Mouse (Mus musculus) liver, embryonic 11.5 days (tissue): Measurements from ENCODE around the gene Grhl3. TPM values are rescaled to one million over a fixed set of nuclear protein-coding genes. Genes with fewer than 3 reads are reported as not detected.

ENCODE experiments used
- ATAC-seq: fragments of 200-750 bp; cut with Nextera tagmentation; replicated peaks from 2 replicates; pipeline ENCODE4 v1.8.0; 2017; ENCODE audit warnings: moderate number of reproducible peaks, mild to moderate bottlenecking, moderate TSS enrichment, moderate library complexity; ENCODE audit not compliant: low FRiP score
- DNase-seq: peaks from one replicate; pipeline ENCODE4 v3.0.0-alpha.2; 2017; ENCODE audit warnings: low spot score
- H3K27ac ChIP-seq: fragments of 300-500 bp; sonication (generic); 2 replicates; pipeline ENCODE4 v1.5.1; 2014; ENCODE audit warnings: mild to moderate bottlenecking, low read depth, low read length, control low read depth
- H3K27me3 ChIP-seq: fragments of 300-500 bp; sonication (generic); replicated peaks from 2 replicates; pipeline ENCODE4 v1.6.1; 2014; ENCODE audit warnings: low read length, mixed read lengths; ENCODE audit not compliant: control insufficient read depth, insufficient read depth
- H3K36me3 ChIP-seq: fragments of 300-500 bp; sonication (generic); 2 replicates; pipeline ENCODE4 v1.6.1; 2014; ENCODE audit warnings: mild to moderate bottlenecking, low read length, moderate library complexity, mixed read lengths; ENCODE audit not compliant: control insufficient read depth, insufficient read depth
- H3K4me1 ChIP-seq: fragments of 300-500 bp; sonication (generic); replicated peaks from 2 replicates; pipeline ENCODE4 v1.6.1; 2014; ENCODE audit warnings: low read length, mixed read lengths; ENCODE audit not compliant: control insufficient read depth, insufficient read depth
- H3K4me2 ChIP-seq: fragments of 300-500 bp; sonication (generic); 2 replicates; pipeline ENCODE4 v1.6.1; 2014; ENCODE audit warnings: mild to moderate bottlenecking, control low read depth, moderate library complexity
- H3K4me3 ChIP-seq: fragments of 300-500 bp; sonication (generic); 2 replicates; pipeline ENCODE4 v1.5.1; 2014; ENCODE audit warnings: low read depth, low read length, control low read depth
- H3K9ac ChIP-seq: fragments of 300-500 bp; sonication (generic); 2 replicates; pipeline ENCODE4 v1.6.1; 2014; ENCODE audit warnings: low read depth, low read length, control low read depth
- H3K9me3 ChIP-seq: fragments of 300-500 bp; sonication (generic); 2 replicates; pipeline ENCODE4 v1.6.1; 2016; ENCODE audit warnings: low read length, inconsistent platforms, mixed read lengths; ENCODE audit not compliant: control insufficient read depth
- WGBS: fragments of 180-500 bp; shearing (Covaris S2); extraction: QIAGEN DNeasy Blood & Tissue Kit; methylation state at CpG from one replicate; pipeline ENCODE4 v1.1.7; 2014; 5-methylcytosine and 5-hydroxymethylcytosine counted together
- polyA plus RNA-seq: library from polyadenylated mRNA; unstranded; fragments of >200 nt; fragmentation: Nextera tagmentation; extraction: Ambion mirVana; gene quantifications from 2 replicates; pipeline ENCODE4 v1.2.1, GENCODE M21; 2014

Gene Grhl3
- polyA plus RNA-seq, 1 experiment from 2014 or later: 3.7 TPM

- WGBS: 88% methylated on average over 7 of the region's 7 CpGs
- DNase-seq: no peak
- ATAC-seq: no peak
- Histone ChIP-seq H3K9ac (no peak overlapping the region), H3K4me3 (no peak overlapping the region), H3K27ac (no peak overlapping the region), H3K27me3 (no peaks in the 10 kb centered on the region; the same call in 1 of the 2 replicates), H3K36me3 (no peaks in the 10 kb centered on the region), H3K4me2 (no peak overlapping the region), H3K9me3 (peaks cover 7% of the 10 kb centered on the region; the same call in 1 of the 2 replicates), H3K4me1 (no peaks in the 10 kb centered on the region)
These were observed 32.8 kb upstream of the Grhl3 start for GRCm38 (mm10) chr4:135606271-135606670.

- ATAC-seq: no peak
- Histone ChIP-seq H3K27ac (no peak overlapping the region), H3K4me1 (no peaks in the 10 kb centered on the region), H3K9me3 (no peaks in the 10 kb centered on the region), H3K36me3 (no peaks in the 10 kb centered on the region), H3K9ac (no peak overlapping the region), H3K4me3 (no peak overlapping the region), H3K27me3 (no peaks in the 10 kb centered on the region), H3K4me2 (no peak overlapping the region)
- no peak for DNase-seq
- WGBS: 81% methylated on average over 3 of the region's 3 CpGs
These were observed 28.1 kb upstream of the Grhl3 start for GRCm38 (mm10) chr4:135601530-135601929.

- H3K4me1 ChIP-seq: no peaks in the 10 kb centered on the region
- ATAC-seq (no peak), DNase-seq (no peak)
- no peak overlapping the region for H3K4me3 ChIP-seq
- H3K27ac ChIP-seq: no peak overlapping the region
- no peak overlapping the region for H3K9ac ChIP-seq
- H3K9me3 ChIP-seq: no peaks in the 10 kb centered on the region
- WGBS: 70% methylated on average over 7 of the region's 7 CpGs
- no peaks in the 10 kb centered on the region for H3K36me3 ChIP-seq
- H3K4me2 ChIP-seq: no peak overlapping the region
- no peaks in the 10 kb centered on the region for H3K27me3 ChIP-seq
These were observed 26.2 kb upstream of the Grhl3 start for GRCm38 (mm10) chr4:135599497-135600182.

GRCm38 (mm10) chr4:135598998-135599397 is 25.6 kb upstream of the Grhl3 start:
- no peak overlapping the region for H3K4me3 ChIP-seq
- H3K4me2 ChIP-seq: no peak overlapping the region
- H3K9ac ChIP-seq: no peak overlapping the region
- no peaks in the 10 kb centered on the region for H3K27me3 ChIP-seq
- H3K9me3 ChIP-seq: no peaks in the 10 kb centered on the region
- H3K27ac ChIP-seq: no peak overlapping the region
- ATAC-seq (no peak), DNase-seq (no peak)
- 37% methylated on average over 2 of the region's 2 CpGs for WGBS
- H3K4me1 ChIP-seq: no peaks in the 10 kb centered on the region
- H3K36me3 ChIP-seq: no peaks in the 10 kb centered on the region

- 83% methylated on average over 5 of the region's 5 CpGs for whole genome bisulfite sequencing
These were observed 24.1 kb upstream of the Grhl3 start for GRCm38 (mm10) chr4:135597571-135597970.

GRCm38 (mm10) chr4:135595943-135596342 is 22.5 kb upstream of the Grhl3 start:
- Histone ChIP-seq H3K4me1 (no peaks in the 10 kb centered on the region), H3K4me2 (no peak overlapping the region), H3K9me3 (no peaks in the 10 kb centered on the region), H3K9ac (no peak overlapping the region), H3K27ac (no peak overlapping the region), H3K27me3 (no peaks in the 10 kb centered on the region), H3K36me3 (no peaks in the 10 kb centered on the region), H3K4me3 (no peak overlapping the region)
- 74% methylated on average over 5 of the region's 5 CpGs for WGBS
- ATAC-seq (no peak), DNase-seq (no peak)

More at GRCm38 (mm10) chr4:135597571-135597970, 24.1 kb upstream of the Grhl3 start:
- H3K36me3 ChIP-seq: no peaks in the 10 kb centered on the region
- H3K27ac ChIP-seq: no peak overlapping the region
- H3K4me3 ChIP-seq: no peak overlapping the region
- H3K9me3 ChIP-seq: no peaks in the 10 kb centered on the region
- DNase-seq (no peak), ATAC-seq (no peak)
- no peak overlapping the region for H3K9ac ChIP-seq
- no peaks in the 10 kb centered on the region for H3K27me3 ChIP-seq
- H3K4me1 ChIP-seq: no peaks in the 10 kb centered on the region
- H3K4me2 ChIP-seq: no peak overlapping the region

- no peak overlapping the region for H3K4me3 ChIP-seq
- H3K9ac ChIP-seq: no peak overlapping the region
- H3K27me3 ChIP-seq: no peaks in the 10 kb centered on the region
- 47% methylated on average over 8 of the region's 8 CpGs for WGBS
- no peaks in the 10 kb centered on the region for H3K9me3 ChIP-seq
- H3K4me1 ChIP-seq: no peaks in the 10 kb centered on the region
- DNase-seq (no peak), ATAC-seq (no peak)
- no peak overlapping the region for H3K4me2 ChIP-seq
- H3K36me3 ChIP-seq: no peaks in the 10 kb centered on the region
- H3K27ac ChIP-seq: no peak overlapping the region
These were observed 18.3 kb upstream of the Grhl3 start for GRCm38 (mm10) chr4:135591610-135592304.

GRCm38 (mm10) chr4:135591086-135591485 is 17.7 kb upstream of the Grhl3 start:
- H3K9me3 ChIP-seq: no peaks in the 10 kb centered on the region
- H3K4me1 ChIP-seq: no peaks in the 10 kb centered on the region
- no peak overlapping the region for H3K4me3 ChIP-seq
- H3K36me3 ChIP-seq: no peaks in the 10 kb centered on the region
- ATAC-seq (no peak), DNase-seq (no peak)
- H3K9ac ChIP-seq: no peak overlapping the region
- no peaks in the 10 kb centered on the region for H3K27me3 ChIP-seq
- 64% methylated on average over 3 of the region's 3 CpGs for WGBS
- no peak overlapping the region for H3K27ac ChIP-seq
- H3K4me2 ChIP-seq: no peak overlapping the region

- no peaks in the 10 kb centered on the region for H3K36me3 ChIP-seq
- no peak overlapping the region for H3K4me2 ChIP-seq
- H3K4me1 ChIP-seq: no peaks in the 10 kb centered on the region
- H3K27ac ChIP-seq: no peak overlapping the region
- no peak overlapping the region for H3K9ac ChIP-seq
- no peaks in the 10 kb centered on the region for H3K9me3 ChIP-seq
- H3K27me3 ChIP-seq: 0 out of 2 replicates have a peak, but pooled peaks cover 3% of the 10 kb centered on the region
- DNase-seq (no peak), ATAC-seq (no peak)
- no peak overlapping the region for H3K4me3 ChIP-seq
- 63% methylated on average over 4 of the region's 4 CpGs for WGBS
These were observed 11.4 kb upstream of the Grhl3 start for GRCm38 (mm10) chr4:135584838-135585237.
